Mouse (Mus musculus): ENCODE measurements around the gene Mob2.
A peak's percentile ranks its signal among the peaks of the same experiment; 100 is the strongest.

Gene Mob2

DNA sequence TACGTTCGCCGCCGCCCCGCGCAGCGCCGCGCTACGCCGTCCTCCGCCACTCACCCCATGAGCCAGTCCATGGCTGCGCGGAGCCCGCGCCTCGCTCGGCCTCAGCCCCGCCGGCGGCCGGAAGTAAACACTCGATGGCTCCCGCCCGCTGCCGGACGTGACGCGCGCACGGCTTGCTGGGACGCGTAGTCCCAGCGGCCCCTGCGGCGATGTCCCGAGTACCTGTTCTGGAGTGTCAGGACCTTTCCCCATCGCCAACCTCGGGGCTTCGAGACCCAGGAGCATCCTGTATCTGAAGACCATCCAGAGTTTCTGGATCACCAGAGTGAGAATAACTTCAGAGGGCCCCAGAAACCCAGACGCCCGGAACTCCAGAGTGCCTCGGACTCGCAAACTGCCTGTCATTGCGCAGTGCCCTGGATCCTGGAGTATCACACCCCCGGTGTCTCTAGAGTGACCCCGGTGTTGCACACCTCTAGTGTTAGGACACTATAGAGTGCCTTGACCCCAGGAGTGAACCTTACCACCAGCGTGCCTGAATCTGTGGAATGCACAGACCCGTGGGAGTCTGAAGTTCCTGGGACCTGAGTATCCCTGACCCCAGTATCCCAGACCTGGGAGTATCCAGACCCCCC, at the start of gene Mob2:
TSS of gene Mob2 (minus strand) at position 135 of the 635 bp plus-strand sequence.
- peak; percentile 55 for DNase-seq (ENCODE audit: low spot score)

DNA sequence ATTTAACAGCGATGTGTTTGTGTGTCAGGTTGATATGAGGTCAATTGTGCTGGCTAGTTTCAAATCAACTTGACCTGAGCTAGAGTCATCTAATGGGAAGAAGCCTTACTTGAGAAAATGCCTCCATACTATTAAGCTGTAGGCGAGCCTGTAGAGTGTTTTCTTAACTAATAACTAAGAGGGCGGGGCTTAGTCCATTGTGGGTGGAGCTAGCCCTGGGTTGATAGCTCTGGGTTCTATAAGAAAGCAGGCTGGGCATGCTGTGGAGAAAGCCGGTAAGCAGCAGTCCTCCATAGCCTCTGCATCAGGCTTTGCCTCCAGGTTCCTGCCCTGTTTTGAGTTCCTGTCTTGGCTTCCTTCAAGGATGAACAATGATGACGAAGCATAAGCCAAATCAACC, 43.9 kb upstream of the Mob2 start:
- DNase-seq (ENCODE audit: low spot score): no peak

DNA sequence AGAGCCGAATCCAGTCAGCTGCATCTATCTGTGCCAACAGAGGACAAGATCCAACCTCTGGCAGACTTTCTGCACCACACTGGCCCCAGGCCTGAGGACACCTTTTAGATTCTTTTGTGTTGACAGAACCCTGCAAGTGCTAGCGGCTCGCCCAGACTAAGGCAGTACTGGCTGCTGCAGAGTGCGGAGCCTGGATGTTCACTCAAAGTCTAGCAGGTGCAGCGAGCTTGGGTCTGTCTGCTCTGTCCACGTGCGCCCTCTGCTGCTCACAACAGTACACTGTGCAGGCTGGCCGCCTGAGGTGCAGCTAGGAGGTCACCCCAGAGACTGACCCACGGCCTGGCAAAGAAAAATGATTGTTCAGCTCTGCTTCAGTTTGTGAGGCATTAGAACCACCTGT, 36.9 kb upstream of the Mob2 start:
- DNase-seq (ENCODE audit: low spot score): no peak

DNA sequence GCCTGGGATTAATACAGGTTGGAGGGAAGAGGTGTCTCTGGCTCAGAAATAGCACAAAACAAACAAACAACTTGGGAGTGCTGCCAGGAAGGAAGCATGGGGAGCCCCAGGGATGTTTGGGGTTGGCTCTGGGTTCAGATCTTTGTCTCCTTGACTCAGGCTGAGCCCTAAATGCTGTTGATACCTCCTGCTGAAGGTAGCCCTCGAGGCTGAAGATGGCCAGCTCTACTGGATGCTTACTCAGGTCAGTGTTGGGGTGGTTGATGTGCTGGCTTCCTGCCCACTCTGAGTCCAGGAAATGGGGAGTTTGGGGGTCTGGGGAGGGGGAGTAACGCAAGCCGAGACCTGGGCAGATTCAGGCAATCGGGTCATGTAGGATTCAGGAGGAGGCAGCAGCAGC, 35.8 kb upstream of the Mob2 start:
- no peak for DNase-seq (ENCODE audit: low spot score)

DNA sequence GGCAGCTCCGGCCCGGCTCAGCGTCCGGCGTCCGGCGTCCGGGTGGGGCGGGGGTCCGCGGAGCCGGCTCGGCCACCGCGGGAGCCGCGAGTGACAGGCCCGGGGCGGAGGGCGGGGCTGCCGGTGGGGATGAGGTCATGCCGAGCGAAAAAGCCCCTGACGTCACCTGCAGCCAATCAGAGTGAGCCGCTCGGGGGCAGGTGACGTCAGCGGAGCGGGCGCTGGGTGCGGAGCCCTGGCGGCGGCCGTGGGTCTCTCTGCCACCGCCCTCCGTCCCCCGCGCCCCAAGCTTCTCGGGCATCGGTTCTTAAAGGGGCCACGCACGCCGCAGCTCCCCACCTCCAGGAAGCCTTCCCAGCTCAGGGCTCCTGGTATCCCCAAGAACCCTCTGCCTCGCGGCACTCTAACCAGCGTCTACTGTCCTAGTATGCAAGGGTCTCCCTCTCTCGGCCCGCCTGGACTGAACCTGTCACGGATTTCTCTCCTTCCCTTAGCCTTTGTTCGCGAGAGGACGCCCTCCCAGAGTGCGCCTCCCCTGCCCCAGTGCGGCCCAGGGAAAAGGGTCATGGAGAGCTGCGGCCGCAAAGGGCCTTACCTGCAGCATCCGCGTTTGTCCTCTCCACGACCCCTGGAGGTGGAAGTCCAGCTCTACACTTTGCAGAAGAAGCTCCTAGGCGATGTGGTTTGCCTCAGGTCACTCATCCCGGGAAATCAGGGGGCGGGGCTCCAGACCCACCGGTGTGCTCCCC, 34.5 kb upstream of the Mob2 start, which contains the start of gene Dusp8:
TSS of gene Dusp8 (minus strand) at position 661 of the 749 bp plus-strand sequence.
- peak; percentile 83 for DNase-seq (ENCODE audit: low spot score)

DNA sequence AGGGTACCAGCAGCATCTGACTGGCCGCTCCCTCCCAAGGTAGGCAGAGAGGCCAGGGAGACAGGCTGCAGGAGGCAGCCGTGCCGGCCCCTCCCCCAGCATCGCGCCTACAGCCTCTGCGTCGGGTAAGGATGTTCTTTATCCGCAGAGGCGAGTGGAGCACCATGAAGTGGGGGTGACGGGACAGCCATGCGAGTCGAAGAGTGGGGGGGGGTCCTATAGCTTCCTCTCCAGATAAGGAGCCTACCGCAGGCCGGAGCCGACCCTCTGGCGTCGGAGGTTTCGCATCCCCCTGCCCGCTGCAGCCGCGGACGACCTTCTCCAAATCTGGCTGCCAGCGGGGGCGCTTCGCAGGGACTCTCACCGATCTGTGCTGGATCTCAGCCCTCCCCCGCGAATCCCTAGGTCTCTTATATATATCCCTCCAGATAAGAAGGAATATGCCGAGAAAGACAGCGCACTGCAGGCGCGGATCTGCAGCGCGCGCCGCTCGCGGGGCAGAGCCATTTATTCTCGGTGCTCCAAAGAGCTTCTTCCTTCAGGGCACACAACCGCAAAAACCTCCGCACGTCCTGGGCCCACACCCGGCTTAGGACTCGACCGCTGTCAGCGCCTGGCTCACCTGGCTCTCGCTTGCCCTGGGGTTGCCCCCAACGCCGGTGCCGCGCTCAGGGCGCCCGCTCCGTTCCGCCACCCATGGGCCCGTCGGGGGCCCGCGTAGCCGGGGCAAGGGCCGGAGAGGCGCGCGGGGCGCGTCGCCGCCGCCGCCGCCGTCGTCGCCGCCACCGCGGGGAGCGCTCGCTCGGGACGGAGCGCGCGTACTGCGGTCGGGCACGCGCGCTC, 33.7 kb upstream of the Mob2 start:
- no peak for DNase-seq (ENCODE audit: low spot score)

DNA sequence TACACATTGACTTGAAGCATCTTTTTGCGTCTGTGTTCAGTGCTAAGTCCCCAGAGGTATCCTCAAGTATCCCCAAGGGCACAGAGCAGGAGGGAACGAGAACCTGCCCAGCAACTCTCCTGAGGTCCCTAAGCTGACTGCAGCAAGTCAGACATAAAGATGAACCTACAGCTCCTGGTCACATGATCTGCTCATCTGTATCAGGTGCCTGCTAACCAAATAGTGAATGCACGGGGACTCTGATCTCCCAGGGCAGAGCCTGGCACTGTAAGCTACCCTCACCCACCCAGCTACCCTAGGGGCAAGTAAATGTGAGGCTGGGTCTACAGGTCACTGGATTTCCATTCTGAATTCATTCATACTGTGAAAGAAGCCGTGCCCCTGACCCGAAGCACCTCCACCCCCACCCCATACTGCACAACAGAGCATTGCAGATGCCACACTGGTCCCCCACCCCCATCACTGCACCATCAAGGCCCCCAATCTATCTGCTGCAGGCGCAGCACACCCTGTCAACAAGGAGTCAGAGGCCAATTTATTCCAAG, 32.9 kb upstream of the Mob2 start:
- no peak for DNase-seq (ENCODE audit: low spot score)

DNA sequence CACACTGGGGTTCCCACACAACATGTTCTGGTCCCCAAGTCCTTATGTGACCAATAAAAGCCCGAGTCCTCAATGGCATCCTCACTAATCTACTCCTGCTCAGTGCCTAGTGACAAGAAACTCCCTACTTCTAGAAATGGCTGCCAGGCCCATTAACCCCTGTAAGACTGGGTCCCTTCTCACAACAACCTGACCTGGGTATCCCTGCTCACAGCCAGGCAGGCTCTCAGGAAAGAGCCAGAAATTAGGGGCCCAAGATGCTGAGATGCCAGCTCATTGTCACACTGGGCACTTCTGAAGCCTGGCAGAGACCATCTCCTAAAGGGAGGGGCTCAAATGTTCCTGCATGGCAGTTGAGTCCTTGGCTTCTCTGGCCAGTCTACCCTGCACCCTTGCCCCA, 32.1 kb upstream of the Mob2 start:
- no peak for DNase-seq (ENCODE audit: low spot score)

DNA sequence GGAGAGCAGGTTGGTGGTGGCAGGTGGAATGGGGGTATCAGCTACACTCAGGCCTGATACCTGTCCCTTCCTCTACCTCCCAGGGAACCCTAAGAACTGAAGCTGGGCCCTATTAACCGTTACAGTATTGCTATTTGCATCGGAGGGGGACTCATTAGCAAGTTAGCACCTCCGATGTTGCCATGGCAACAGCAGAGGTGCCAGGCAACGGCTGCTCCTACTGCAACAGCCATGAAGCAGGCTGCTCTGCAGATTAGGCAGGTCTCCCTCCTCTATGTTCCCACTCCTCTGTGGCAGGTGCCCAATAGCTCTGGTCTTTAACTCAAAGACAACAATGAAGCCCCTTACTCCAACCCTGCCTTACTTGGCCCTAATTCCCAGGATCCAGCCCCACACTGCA, 31.0 kb upstream of the Mob2 start:
- DNase-seq (ENCODE audit: low spot score): no peak

DNA sequence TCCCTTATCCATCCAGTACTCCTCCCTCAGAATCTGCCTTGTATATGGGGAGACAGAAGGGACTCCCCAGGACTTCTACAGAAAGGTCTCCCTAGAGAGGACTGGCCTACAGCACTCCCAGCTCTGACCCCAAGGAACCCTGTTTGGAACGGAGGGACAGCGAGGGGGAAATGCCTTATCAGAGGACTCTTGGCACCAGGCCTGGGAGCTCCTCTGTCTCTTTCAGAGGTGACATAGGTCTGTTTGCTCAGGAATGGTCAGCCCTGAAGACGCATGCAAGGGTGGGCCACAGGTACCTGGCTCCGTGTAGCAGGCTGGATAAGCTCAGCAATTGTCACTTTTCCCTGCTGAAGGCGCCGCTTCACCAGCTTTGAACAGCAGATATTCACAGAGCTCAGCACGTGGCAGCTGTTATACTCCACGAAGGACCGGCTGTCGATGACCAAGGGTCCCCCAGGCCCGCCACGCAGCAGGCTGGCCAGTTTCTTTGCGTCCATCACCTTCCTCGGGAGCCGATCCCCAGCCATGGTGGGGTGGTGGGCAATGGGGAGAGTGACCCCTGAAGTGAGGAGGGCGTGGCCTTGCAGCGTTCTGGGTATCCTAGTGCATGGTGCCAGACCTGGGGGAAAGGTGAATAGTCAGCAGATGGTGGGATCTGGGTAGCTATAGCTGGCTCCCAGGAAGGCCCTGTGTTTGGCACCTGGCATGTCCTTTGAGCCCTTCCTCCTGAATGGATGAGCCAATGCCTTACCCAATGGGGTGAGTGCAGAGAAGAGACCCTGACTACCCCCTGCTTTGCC, 29.0 kb upstream of the Mob2 start:
- DNase-seq (ENCODE audit: low spot score): no peak

DNA sequence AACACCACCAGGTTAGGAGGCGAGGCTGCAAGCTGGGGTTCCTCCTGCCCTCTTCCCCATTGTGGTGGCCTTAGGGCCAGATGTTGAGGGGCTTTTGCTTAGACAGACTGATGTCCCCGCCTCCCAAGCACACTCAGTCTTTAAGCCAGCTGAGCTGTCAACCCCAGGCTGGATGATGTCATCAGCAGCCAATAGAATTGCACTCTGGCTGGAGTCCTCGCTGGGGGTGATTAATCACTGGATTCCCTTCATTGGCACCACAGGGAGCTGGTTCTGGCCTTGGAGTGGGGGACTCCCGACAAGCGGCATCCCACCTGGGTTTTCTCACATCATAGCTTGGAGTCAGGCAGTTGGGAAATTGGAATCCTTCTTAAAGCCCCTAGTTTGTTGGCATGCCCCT, 28.0 kb upstream of the Mob2 start:
- no peak for DNase-seq (ENCODE audit: low spot score)

DNA sequence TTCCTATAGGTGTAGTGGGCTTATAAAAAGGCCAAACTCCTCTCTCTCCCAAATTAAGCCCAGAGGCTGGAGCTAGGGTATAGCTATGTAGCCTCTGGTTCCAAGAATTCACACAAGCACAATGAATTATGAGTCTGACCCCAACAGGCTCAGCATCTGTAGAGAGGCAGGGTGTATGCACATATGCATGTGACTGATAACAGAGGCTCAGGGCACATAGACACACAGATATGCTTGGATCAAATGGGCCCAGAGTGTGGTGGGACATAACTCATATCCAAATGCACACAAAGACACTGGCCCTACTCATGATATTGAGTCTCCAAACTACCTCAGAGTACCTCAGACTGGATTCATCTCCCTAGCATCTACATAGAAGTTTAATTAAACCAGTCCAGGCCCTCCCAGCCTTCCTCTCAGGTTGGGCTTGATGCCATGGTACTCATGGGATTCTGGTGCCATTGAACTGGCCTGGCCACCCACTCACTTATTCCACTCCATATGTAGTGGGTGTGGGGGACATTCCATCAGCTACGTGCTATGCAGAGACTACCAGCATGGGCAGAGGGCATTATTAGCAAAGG, 26.3 kb upstream of the Mob2 start:
- no peak for DNase-seq (ENCODE audit: low spot score)

DNA sequence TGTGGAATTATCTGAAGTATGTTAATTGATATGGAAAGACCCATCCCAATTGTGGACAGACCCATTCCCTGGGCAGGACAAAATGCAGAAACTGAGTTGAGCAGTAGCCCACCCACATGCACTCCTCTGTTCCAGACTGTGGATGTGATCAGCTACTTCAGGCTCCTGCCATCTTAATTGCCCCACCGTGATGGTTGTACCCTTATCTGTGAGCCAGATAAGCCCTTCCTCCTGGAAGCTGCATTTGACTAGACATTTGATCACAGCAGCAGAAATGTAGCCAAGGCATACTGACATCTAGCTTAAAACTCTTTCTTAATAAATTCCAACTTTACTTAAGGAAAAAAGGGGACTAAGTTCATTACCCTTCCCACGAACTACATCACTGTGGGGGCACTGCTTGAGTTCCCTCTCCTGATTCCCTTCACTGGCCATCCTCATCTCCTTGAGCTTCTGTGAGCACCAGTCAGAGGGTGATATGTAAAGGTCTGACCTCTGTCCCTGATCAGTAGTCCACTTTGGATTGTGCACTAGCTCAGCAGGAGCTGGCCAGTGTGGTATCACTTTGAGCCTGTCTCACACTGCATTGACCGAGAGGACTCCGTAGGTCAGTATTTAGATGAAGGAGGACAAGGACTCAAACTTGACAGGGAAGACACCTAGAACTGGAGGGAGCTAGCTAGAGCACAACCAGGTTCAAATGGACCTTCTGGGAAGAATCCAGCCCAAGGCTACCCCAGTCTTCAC, 25.5 kb upstream of the Mob2 start:
- DNase-seq (ENCODE audit: low spot score): no peak

DNA sequence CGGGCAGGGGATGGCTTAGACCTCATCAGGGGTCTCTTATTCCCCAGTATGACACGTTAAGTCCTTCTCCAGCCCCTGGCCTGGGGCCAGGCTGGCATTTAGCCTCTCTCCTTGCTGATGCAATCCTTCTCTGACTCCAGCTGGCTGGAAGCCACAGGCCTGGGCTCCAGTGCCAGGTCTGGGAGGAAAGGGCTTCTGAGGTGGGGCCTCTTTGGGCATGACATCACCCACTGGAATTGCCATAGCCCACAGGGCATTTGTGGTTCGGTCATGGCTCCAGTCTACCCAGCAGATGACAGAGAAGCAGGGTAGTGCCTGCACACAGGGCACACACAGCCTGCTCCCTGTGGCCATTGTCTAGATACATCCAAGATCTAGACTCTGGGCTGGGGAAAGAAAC, 24.0 kb upstream of the Mob2 start:
- no peak for DNase-seq (ENCODE audit: low spot score)

DNA sequence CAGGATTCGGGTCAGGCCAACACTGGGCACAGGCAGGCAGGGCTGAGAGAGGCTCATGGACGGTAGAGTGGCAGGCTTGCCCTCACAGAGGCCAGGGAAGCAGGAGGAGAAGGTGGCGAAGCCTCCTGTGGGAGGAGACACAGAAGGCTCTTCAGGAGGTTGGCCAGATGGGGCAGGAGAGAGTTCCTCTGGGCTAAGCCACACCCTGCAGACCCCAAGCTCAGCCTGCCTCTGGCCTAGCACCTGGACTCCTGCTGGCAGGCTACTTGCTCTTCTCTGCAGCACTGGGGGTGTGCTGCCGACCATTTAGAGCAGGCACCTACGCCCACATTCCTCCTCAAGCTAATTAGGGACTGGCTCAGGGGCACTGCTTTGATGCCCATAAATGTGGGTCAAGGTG, 23.5 kb upstream of the Mob2 start:
- no peak for DNase-seq (ENCODE audit: low spot score)

DNA sequence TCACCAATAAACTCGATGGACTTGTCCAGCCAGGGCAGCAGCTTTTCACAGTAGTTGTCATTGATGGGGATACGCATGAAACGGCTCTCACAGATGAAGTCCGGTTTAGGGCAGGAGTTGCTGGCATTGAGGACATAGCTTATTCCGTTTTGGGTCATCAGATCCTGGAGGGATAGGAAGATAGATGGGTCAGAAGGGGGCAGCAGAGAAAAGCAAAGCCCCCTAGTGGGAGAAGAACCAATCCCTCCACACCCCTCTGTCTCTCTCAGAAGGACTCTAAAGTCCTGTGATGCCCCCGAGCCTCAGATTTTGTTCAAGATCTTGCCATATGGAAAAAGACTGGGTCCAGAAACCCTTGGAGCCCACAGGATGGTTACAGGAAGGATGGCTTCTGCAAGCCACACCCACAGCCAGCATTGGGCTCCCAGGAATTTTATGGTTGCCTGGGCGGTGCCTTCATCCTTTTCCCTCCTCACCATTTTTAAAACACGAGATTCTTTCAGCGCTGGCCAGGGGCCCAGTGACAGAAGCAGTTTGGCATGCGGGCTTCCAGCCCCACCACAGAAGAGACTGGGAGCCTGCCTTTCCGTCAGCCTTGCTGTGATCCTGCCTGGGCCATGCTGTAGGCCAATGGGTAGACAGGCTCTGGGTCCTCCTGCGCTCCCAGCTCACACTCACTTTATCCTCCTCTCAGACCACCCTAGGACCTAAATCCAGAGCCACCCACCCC, 22.9 kb upstream of the Mob2 start:
- no peak for DNase-seq (ENCODE audit: low spot score)

DNA sequence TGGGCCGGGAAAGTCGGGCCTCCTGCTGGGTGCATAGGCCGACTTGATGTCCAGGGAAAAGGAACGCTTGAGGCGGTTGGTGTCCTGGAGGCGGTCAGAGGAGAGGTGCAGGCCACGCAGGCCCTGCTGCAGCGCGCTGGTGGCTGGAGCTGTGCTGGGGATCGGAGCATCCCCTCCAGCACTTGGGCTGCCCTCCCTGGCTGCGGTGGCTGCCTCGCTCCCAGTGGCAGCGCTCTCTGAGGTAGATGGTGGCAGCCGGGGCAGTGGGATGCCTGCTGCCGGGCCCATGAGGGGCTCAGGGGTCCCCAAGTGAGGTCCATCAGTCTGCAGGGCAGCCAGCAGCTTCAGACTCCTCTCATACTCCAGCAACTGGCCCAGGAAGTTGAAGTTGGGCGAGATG, 21.7 kb upstream of the Mob2 start:
- DNase-seq (ENCODE audit: low spot score): no peak

DNA sequence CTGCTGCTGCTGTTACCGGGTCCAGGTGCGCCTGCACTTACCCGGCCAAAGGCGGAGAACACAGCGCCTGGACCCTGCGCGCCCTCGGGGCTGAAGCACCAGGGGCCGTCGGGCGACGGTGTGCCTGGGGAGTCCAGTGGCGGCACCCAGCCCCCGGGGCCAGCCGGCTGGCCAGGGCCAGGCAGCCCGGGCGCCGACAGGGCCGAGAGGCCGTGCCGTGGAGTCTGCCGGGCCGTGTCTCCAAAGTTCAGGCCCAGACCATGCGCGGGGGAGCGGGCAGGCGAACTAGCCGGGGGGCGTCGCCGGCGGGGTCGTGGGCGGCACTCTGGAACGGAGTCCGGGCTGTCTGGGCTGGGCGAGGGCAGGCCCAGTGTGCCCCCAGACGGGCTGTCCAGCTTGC, 21.3 kb upstream of the Mob2 start:
- no peak for DNase-seq (ENCODE audit: low spot score)

DNA sequence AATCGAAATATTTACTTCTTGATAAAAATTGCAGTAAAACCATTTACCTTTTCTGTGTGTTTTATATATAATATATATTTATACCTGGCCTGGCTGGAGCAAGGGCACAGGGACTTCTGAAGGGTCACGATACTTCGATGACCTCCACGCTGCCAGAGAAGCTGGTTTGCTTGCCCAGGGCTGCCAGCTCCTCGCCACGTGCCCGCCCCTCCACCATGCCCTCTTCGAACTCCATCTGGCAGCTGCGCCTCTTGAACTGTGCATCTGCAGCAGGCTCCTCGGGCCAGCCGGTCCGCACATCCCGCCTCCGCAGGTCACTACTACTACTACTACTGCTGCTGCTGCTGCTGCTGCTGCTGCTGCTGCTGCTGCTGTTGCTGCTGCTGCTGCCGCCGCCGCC, 20.9 kb upstream of the Mob2 start:
- no peak for DNase-seq (ENCODE audit: low spot score)

DNA sequence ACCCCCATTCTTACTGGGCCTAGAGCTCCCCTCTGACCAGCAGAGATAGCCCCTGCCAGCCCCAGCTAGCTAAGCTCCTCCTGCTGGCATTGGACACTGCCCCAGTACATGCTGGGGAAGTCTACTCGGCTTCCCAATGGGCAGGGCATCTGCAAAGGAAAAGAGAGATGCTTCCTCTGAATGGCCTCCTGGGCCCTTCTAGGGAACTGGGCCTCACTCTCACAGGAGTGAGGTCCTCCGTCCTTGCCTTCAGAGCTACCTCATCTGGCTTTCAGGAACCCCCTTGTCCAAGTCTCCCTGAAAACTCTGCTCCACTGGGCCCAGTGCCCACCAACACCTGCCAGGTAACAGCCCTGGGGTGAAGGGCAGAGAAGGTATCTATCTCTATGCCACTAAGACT, 20.0 kb upstream of the Mob2 start:
- DNase-seq (ENCODE audit: low spot score): no peak
